Mouse (Mus musculus) brain, embryonic 14.5 days (tissue): ENCODE results near the gene Paqr4. TPM values are rescaled to one million over a fixed set of nuclear protein-coding genes. Genes with fewer than 3 reads are reported as not detected.
A peak's percentile ranks its signal among the peaks of the same experiment; 100 is the strongest.

Source experiments
- DNase-seq: peaks from one replicate; pipeline ENCODE4 v3.0.0-alpha.2; 2011; ENCODE audit warnings: low read depth
- CTCF ChIP-seq: fragments of 200-500 bp; IDR thresholded peaks from 2 replicates; pipeline ENCODE4 v1.5.1; 2012; ENCODE audit warnings: inconsistent platforms, mild to moderate bottlenecking, moderate library complexity, borderline replicate concordance; ENCODE audit not compliant: insufficient read depth, insufficient read length; ENCODE audit errors: extremely low read depth
- POLR2A ChIP-seq: fragments of 200-500 bp; IDR thresholded peaks from 2 replicates; pipeline ENCODE4 v1.6.1; 2012; ENCODE audit warnings: mild to moderate bottlenecking, inconsistent platforms, borderline replicate concordance; ENCODE audit not compliant: poor library complexity, insufficient read depth, insufficient read length, severe bottlenecking; ENCODE audit errors: extremely low read depth
- polyA plus RNA-seq: library from polyadenylated mRNA; depleted of rRNA; stranded (reverse); fragments of >200 nt; gene quantifications from 2 replicates; pipeline ENCODE4 v1.2.3, GENCODE M21; 2012; rRNA removed

Paqr4 gene
- polyA plus RNA-seq, 1 experiment: 41.0 TPM

DNA sequence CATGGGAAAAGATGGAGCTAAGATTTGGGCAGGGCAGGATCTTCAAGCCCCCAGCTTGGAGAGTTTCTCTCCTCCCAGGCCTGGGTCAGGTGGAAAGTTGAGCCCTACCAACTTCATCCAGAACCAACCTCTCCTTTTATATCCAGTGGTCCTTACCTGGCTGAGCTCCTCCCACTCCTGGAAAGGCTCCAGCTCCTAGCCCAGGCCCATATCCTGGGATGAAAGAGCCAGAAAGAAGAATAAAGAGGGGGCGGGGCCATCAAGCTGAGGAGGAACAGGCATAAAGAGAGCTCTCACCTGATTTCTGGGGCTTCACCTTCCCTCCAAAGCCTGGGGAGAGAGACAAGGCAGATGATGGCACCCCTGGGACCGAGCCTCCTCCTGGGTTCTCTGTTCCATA, 23.7 kb downstream of the Paqr4 start:
- no peak for DNase-seq
- no peak for TF ChIP-seq POLR2A
- no peak for TF ChIP-seq CTCF

DNA sequence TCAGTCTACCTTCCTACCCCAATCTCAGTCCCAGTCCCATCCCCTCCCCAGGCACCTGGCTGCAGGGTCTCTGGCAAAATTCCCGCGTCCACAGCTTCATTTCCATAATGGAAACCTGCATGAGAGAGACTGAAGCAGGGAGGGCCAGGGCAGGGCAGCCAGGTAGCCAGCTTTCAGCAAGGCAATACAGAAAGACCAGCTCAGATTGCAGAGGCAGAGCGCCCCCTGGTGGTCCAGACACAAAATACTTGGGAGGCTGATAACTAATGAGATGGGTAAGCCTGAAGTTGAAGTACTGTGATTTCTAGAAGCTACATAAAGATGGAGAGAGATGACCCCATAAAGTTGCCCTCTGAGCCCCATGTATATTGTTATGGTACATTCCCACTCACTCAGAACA, 34.5 kb downstream of the Paqr4 start:
- peak; percentile 83 for DNase-seq
- peak; percentile 93 for TF ChIP-seq CTCF
- no peak for TF ChIP-seq POLR2A

DNA sequence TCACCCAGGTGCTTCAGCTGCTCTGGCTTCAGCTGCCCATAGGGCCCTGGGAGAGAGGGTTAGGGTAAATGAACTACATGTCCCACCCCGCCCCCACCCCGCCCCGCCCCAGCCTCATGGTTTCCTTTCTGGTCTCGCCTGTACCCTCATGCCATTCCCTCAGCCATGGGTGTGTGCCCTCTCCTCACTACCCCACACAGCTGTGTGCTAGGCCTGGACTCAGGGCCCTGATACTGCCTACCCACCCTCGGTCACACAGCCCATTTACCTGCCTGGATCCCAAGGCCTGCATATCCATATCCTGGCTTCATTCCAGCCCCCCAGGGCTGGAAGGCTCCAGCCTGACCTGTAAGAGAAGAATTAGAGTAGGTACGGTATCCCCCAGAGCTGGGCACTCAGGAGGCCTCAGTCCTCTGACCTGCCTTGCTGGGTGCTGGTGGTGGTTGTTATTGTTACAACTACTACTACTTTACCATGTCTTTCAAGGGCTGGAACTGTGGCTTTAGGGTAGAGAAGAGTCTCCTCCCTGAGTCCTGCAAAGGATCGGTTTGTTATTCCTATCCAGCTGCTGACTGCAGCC, 35.1 kb downstream of the Paqr4 start:
- no peak for DNase-seq

DNA sequence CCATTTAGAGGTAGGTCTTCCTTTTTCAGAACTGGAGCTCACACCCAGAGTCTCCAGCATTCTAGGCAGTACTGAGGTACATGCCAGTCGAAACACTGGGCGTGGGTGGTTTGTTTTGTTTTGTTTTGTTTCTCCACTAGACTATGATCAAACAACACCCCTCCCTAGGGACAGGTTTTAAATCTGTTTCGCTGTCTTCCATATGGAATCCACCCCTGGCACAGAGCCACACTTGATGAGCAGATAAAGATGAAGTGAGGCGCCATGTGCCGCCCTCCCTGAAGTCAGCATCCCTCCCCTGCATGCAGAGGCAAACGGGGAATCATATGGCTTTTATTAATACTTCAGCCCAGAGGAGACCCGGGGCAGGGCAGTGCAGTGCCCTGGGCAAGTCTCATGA, 35.9 kb downstream of the Paqr4 start:
- TF ChIP-seq POLR2A (no peak), CTCF (no peak)
- DNase-seq: peak; percentile 64

More for the DNA sequence above, 35.1 kb downstream of the Paqr4 start:
- TF ChIP-seq POLR2A (no peak), CTCF (no peak)

DNA sequence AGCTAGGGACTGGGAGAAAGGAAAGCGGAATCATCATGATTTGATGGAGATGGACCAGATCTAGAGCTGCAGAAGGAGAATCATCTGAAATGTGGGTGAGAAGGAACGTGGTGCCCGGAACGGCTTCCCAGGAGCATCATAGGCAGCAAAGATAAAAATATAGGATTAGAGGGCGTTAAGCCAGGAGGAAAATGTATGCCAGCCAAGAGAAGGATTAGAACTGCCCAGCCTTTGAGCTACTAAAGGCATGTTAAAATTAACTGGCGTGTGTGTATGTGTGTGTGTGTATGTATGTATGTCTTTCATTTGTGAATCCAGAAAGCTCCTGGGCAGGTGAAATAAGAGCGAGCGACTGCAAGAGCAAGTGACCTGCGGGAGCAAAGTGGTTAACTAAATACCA, 37.4 kb downstream of the Paqr4 start:
- TF ChIP-seq POLR2A (no peak), CTCF (no peak)

DNA sequence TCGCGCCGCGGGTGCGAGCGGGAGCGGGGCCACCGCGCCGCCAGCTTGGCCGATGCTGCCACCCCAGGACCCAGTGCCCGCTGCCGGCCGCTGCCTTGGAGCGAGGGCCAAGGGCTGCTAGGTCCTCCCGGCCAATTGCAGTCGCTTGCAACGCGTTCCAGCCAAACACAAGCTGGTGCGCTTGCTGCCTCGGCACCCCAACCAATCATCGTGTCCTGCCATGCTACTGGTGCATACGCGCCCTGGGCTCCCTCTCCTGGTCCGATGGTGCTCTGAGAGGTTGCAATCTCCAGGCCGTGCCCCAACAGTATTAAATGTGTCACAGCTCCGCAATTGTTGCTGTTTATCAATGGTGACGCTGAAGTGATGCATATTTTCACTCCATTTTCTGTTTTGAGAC, 40.6 kb downstream of the Paqr4 start:
- peak; percentile 95 for DNase-seq
- TF ChIP-seq POLR2A (0 out of 2 replicates have a peak, but pooled peaks have one; percentile 10), CTCF (peak; percentile 65)

More for the DNA sequence above, 37.4 kb downstream of the Paqr4 start:
- DNase-seq: no peak

DNA sequence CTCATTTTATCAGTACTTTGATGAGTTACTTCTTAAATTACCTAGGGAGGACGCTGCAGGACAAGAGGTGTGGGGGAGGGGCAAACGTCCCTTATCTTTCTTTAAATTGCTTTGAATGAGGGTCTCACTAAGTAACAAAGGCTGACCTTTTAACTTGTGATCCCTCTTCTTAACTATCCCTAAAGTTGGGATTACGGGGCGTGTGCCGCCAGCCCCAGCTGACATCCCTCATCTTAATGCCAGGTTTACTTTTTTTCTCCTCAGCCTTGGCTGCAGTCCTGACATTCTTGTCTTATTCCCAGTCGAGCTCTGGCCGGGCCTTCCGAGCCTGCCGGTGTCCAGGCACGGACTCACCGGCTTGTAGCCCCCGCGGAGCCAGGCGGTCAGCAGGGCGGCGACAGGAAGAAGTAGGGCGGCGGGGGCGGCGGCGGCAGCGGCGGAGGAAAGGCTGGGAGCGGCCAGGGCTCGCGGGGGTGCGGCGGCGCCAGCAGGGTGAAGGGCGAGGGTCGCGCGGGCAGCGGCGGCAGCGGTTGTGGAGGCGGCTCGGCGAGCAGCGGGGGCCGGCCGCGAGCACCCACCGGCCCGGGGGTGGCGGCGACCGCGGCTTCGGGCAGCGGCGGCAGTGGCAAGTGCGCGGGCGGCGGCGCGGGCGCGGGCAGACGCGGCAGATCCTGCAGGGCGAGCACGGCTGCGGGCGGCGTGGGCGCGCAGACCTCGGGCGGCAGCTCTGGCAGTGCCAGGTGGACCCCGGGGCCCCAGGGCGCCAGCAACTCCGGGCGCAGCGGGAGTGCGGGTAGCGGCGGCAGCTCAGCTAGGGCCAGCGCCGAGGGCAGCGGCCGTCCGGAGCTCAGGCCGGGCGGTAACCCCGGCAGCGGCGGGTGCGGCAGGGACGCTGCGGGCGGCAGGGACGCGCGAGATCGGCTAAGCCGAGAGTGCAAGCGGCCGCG, 41.3 kb downstream of the Paqr4 start:
- DNase-seq: no peak
- TF ChIP-seq POLR2A (no peak), CTCF (no peak)

DNA sequence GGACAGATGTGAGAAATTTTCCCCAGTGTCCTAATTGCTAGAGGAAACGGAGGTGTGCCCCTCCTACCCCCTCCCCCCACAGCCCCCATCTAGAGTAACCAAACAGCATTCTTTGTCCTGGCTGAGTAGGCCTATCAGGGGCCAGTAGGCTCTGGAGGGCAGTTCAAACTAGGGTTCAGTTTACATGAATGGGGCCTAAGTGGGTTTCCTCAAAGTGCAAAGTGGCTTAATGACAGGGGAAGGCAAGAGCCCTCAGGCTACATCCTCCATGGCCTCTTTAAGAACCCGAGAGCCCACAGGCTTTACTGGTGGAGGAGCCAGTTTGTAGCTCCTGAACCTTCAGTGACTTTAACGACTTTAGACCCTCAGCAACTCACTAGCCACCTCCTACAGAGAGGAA, 44.9 kb downstream of the Paqr4 start:
- no peak for DNase-seq
- TF ChIP-seq CTCF (no peak), POLR2A (no peak)

DNA sequence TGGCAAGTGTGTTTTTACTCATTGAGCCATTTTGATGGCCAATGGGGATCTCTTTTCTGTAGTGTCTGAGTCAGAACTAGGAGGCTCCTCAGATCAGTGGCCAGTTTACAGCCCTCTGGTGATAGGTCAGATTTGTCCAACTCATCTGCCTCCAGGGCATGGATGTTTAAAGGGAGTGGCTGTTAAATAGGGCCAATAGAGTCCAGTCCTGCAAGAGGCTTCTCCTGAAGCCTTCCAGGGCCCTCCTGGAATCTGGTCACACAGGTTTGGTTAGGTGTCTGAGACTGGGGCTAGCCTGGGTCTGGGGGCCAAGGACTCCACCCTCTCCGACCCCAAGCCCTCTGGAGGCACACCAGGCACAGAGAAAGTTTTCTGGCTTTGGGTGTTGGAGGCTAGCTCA, 46.2 kb downstream of the Paqr4 start:
- no peak for TF ChIP-seq CTCF
- TF ChIP-seq POLR2A: no peak
- DNase-seq: no peak

Other genes starting within 250 kb of the Paqr4 start
- gene Zfp213, start 176.6 kb downstream of the Paqr4 start, polyA plus RNA-seq: 16.7 and 21.4 TPM in 2 replicates
- 46.8 and 47.4 TPM in 2 replicates for gene Zfp13, start 141.4 kb downstream of the Paqr4 start, polyA plus RNA-seq
- gene Zscan10, start 140.0 kb downstream of the Paqr4 start, polyA plus RNA-seq: 0.05 and 0.22 TPM in 2 replicates
- gene Mmp25, start 95.6 kb downstream of the Paqr4 start, polyA plus RNA-seq: 1.3 and 1.9 TPM in 2 replicates
- gene Bicdl2, start 80.4 kb downstream of the Paqr4 start, polyA plus RNA-seq: 0.08 and 0.24 TPM in 2 replicates
- gene Hcfc1r1, start 67.3 kb downstream of the Paqr4 start, polyA plus RNA-seq: 67.6 and 81.2 TPM in 2 replicates
- gene Thoc6, start 67.0 kb downstream of the Paqr4 start, polyA plus RNA-seq: 38.7 and 54.6 TPM in 2 replicates
- 1.7 and 2.1 TPM in 2 replicates for gene Tnfrsf12a, start 63.4 kb downstream of the Paqr4 start, polyA plus RNA-seq
- 0.83 and 1.3 TPM in 2 replicates for gene Cldn6, start 61.6 kb downstream of the Paqr4 start, polyA plus RNA-seq
- 0.92 and 0.93 TPM in 2 replicates for gene Cldn9, start 56.8 kb downstream of the Paqr4 start, polyA plus RNA-seq
- 0.14 and 0.28 TPM in 2 replicates for gene 1520401A03Rik, start 18.1 kb downstream of the Paqr4 start, polyA plus RNA-seq
- 24.4 and 47.9 TPM in 2 replicates for gene Pkmyt1, start 14.5 kb downstream of the Paqr4 start, polyA plus RNA-seq
- 2.8 and 3.7 TPM in 2 replicates for gene Kremen2, start 5.0 kb upstream of the Paqr4 start, polyA plus RNA-seq
- gene Flywch1, start 30.7 kb upstream of the Paqr4 start, polyA plus RNA-seq: 110 and 150 TPM in 2 replicates
- 54.6 and 59.4 TPM in 2 replicates for gene Flywch2, start 45.2 kb upstream of the Paqr4 start, polyA plus RNA-seq
- 749 and 826 TPM in 2 replicates for gene Srrm2, start 49.7 kb upstream of the Paqr4 start, polyA plus RNA-seq
- gene Elob, start 88.3 kb upstream of the Paqr4 start, polyA plus RNA-seq: 824 and 1,130 TPM in 2 replicates
- 0.38 and 0.54 TPM in 2 replicates for gene Prss33, start 95.2 kb upstream of the Paqr4 start, polyA plus RNA-seq
- 0.04 and 0.24 TPM in 2 replicates for gene Prss32, start 103.0 kb upstream of the Paqr4 start, polyA plus RNA-seq
- 1.3 and 2.1 TPM in 2 replicates for gene Prss41, start 103.3 kb upstream of the Paqr4 start, polyA plus RNA-seq
- not detected in 2 replicates for gene Prss21, start 127.2 kb upstream of the Paqr4 start, polyA plus RNA-seq
- gene Dcpp1, start 140.0 kb upstream of the Paqr4 start, polyA plus RNA-seq: not detected in 2 replicates
- gene Dcpp2, start 140.0 kb upstream of the Paqr4 start, polyA plus RNA-seq: not detected in 2 replicates
- gene Dcpp3, start 176.6 kb upstream of the Paqr4 start, polyA plus RNA-seq: not detected in 2 replicates
- gene Sbp, start 200.8 kb upstream of the Paqr4 start, polyA plus RNA-seq: not detected in 2 replicates
- not detected in 2 replicates for gene Sbpl, start 214.4 kb upstream of the Paqr4 start, polyA plus RNA-seq
- gene Prss30, start 239.7 kb upstream of the Paqr4 start, polyA plus RNA-seq: 0.05 and 0.15 TPM in 2 replicates